Mouse (Mus musculus) gastrocnemius, adult 2 months (tissue): ENCODE data around the gene Abraxas2. TPM values are rescaled to one million over a fixed set of nuclear protein-coding genes. Genes with fewer than 3 reads are reported as not detected.
A peak's percentile ranks its signal among the peaks of the same experiment; 100 is the strongest.

Experiments
- DNase-seq: peaks from one replicate; pipeline ENCODE4 v3.0.0; 2022
- H3K27ac ChIP-seq: fragments of 200-600 bp; 2 replicates; pipeline ENCODE4 v1.8.1; 2022; ENCODE audit warnings: mild to moderate bottlenecking
- H3K4me3 ChIP-seq: fragments of 200-600 bp; 2 replicates; pipeline ENCODE4 v1.8.1; 2022; ENCODE audit warnings: mild to moderate bottlenecking, moderate library complexity
- CTCF ChIP-seq: fragments of 200-600 bp; IDR thresholded peaks from 2 replicates; pipeline ENCODE4 v1.8.1; 2022; ENCODE audit warnings: antibody characterized with exemption, mild to moderate bottlenecking, moderate library complexity
- intact Hi-C: fragments of 180-260 bp; cut with DNase I; formaldehyde crosslinking; loops from one replicate; pipeline ENCODE4 v1.15.1; 2025
- total RNA-seq, 2 experiments: library from RNA; stranded (reverse); gene quantifications; 2 replicates each; pipeline ENCODE4 v1.2.3; 2021

Abraxas2 gene
- total RNA-seq, 2 experiments from 2014 or later = 24.0 to 24.1 TPM

DNA sequence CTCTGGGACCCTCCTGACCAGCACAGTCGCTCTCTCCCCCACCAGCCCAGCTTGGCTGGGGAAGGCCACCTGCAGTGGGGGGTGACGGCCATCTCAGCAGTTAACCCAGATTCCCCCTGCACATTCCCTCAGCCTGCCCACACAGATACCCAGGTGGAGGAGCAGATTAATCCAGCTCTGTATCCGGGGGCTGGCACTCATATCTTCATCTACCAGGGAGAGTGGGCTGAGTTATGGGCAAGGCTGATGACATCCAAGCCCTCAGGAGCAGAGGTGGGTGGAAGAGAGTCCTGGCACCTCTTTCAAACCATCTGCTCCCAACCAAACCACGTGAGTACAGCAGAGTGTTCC is 33.3 kb downstream of the Abraxas2 start:
- TF ChIP-seq CTCF = no peak
- 0 out of 2 replicates have a peak overlapping the region, but pooled peaks have one; percentile 16 for H3K27ac ChIP-seq
- DNase-seq = no peak
- intact Hi-C loops = loop anchor here (5.0 kb wide), 2 partner anchors 35 to 75 kb away; no protein-coding TSS in a partner anchor
- no peak overlapping the region for H3K4me3 ChIP-seq

DNA sequence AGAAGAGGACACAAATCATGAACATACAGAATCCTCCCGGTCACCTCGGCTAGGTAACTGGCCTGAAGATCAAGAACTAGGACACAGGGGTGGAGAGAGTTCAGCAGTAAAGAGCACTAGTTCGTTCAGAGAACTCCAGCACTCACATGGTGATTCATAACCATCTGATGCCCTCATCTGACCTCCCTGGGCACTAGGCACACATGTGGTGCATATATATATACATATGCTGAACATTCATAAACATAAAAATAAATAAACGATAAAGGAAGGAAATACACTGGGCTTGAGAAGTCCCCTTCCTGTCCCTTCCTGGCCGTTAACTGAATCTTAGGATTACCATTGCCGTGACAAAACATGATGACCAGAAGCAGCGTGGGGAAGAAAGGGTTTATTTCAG is 33.8 kb downstream of the Abraxas2 start:
- intact Hi-C loops = loop anchor here (5.0 kb wide), 2 partner anchors 34 to 76 kb away; no protein-coding TSS in a partner anchor
- no peak overlapping the region for H3K4me3 ChIP-seq
- no peak for DNase-seq
- TF ChIP-seq CTCF = no peak
- H3K27ac ChIP-seq = no peak overlapping the region

DNA sequence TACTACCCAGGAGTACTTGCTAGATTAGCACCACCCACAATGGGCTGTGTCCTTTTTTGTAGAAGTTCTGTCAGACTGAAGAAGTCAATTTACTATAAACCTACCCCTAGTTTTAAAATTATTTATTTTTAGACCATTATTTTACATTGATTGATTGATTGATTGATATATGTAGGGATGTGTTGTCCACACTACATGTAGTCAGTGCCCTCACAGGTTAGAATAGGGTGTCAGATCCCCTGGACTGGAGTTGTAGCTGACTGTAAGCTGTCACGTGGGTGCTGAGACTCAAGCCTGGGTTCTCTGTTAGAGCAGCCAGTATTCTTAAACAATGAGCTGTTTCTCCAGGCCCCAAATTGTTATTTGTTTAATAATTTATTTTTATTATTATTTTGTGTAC is 34.3 kb downstream of the Abraxas2 start:
- intact Hi-C loops = loop anchor here (5.0 kb wide), 2 partner anchors 34 to 76 kb away; no protein-coding TSS in a partner anchor
- Histone ChIP-seq H3K27ac (no peak overlapping the region), H3K4me3 (no peak overlapping the region)
- DNase-seq = no peak
- no peak for TF ChIP-seq CTCF

DNA sequence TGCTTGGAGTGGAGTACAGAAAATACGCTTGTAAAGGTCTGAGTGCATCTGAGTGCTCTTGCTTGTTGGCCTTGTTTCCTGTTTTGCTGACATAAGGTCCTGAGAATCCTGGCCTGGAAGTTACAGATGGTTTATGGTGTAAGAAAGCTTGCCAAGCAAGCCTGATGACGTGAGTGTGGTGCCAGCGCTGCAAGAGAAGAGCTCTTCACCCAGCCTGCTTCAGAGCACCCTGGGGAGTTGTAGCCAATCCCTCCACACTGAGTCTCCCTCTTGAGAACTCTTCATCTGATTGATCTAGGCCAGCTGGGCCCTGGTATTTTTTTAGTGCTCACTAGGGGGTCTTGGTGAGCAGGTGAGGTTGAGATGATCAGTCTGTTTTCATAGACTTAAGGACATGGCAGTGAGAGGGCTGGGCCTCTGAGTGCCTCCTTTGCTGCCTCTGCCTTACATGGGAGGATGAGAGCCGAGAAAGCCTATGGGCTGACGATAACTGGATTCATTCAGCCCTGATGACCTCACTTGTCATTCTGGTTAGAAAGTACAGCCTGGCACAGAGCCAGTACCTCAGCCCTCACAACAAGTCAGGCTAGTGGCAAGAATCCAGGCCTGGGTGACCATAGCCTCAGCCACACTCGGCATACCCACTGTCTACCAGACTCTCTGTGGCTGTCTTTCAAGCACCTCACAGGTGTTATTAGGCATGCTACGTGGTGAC is 36.0 kb downstream of the Abraxas2 start:
- Histone ChIP-seq H3K27ac (peak overlapping the region; percentile 81), H3K4me3 (no peak overlapping the region)
- peak; percentile 66 for DNase-seq
- TF ChIP-seq CTCF = no peak
- intact Hi-C loops = loop anchor here (5.0 kb wide), 2 partner anchors 32 to 78 kb away; no protein-coding TSS in a partner anchor

DNA sequence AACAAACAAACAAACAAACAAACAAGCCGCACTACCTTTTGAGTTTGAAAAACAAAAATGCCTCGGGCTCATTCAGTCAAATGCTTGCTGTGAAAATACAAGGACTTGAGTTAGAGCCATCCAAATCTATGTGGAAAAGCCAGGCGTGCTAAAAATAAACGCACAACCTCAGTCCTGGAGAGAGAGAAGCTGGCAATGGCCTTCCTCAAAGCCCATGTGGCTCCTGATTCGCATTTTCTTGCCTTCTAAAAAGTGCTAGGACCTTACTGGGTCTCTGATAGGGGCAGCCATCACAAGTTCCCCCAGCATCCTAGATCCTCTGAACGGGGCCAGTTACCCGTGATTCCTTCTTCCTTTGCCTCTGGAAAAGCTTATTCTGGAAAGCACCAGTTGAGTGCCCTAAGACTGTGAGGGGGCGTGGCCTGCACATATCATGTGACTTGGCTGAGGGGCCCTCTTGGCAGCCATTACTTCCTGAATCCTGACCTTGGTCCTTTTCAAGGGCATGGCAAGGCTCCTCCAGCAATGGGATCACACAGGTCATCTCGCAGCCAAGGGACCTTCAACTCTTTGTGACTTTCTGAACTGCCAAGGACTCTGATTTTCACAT is 37.3 kb downstream of the Abraxas2 start:
- no peak for TF ChIP-seq CTCF
- peak overlapping the region; percentile 81 for H3K27ac ChIP-seq
- no peak overlapping the region for H3K4me3 ChIP-seq
- intact Hi-C loops = no loop called here
- peak; percentile 34 for DNase-seq

DNA sequence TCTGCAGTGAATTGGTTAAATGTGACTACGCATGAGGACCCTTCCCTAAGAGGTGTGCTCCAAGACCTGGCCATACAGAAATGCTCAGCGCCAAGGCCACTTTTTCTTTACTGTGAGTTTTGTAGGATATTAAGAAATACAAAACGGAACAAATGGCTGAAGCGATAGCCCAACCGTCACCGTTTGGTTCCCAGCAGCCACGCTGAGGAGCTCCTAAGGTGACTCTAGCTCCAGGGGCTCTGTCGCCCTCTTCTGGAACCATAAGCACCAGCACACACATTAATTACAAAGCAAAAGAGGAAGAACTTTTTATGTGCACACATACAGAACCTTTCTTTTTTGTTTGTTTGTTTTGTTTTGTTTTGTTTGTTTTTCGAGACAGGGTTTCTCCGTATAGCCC is 38.2 kb downstream of the Abraxas2 start:
- peak; percentile 28; the same call in 1 of the 2 replicates for TF ChIP-seq CTCF
- intact Hi-C loops = no loop called here
- no peak for DNase-seq
- Histone ChIP-seq H3K4me3 (no peak overlapping the region), H3K27ac (no peak overlapping the region)

DNA sequence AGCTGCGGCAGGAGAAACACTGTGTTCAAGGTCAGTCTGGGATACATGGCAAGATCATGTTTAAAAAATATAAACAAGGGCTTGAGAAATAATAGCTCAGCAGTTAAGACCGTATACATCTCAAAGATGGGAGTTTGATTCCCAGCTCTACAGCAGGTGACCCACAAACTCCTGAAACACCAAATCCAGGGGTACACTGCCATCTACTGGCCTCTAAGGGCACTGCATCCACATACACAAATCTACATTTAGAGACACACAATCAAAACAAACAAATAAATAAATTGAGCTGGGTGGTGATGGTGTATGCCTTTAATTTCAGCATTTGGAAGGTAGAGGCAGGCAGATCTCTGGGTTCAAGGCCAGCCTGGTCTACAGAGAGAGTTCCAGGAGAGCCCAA is 39.2 kb downstream of the Abraxas2 start:
- no peak overlapping the region for H3K4me3 ChIP-seq
- peak; percentile 24 for DNase-seq
- no peak overlapping the region for H3K27ac ChIP-seq
- peak; percentile 76 for TF ChIP-seq CTCF
- intact Hi-C loops = loop anchor here (1.0 kb wide), 1 partner anchor 242 kb away; no protein-coding TSS in a partner anchor

DNA sequence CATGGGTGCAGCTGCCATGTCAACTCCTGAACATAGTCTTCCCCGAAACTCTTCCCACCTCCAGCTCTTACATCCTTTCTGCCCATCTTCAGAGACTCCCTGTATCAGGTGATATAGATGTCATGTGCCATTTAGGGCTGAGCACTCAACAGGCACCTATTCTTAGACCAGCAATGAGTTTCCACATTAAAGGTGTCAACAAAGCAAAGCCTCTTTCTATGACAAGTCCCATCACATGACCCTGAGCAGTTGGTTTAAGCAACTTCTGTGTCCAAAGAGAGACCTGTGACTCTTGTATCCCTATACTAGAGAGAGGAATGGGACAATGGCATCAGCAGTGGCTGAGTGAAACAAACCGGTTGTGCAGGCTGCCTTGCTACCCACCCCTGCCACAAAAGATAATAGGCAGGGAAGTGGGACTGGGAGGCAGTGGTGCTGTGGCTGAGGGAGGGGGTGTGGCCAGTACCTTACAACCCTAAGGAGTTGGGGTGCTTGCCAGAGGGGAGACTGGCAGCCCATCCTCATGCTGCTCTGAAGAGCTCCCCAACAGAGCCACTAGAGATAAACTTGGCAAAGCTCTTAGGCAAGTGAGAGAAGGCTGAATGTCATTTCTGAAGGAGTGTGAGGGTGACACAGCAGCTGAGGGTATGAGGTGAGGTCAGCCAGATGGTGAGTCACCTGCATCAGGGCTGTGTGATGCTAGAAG is 42.0 kb downstream of the Abraxas2 start:
- H3K27ac ChIP-seq = no peak overlapping the region
- intact Hi-C loops = no loop called here
- TF ChIP-seq CTCF = no peak
- no peak overlapping the region for H3K4me3 ChIP-seq
- no peak for DNase-seq

DNA sequence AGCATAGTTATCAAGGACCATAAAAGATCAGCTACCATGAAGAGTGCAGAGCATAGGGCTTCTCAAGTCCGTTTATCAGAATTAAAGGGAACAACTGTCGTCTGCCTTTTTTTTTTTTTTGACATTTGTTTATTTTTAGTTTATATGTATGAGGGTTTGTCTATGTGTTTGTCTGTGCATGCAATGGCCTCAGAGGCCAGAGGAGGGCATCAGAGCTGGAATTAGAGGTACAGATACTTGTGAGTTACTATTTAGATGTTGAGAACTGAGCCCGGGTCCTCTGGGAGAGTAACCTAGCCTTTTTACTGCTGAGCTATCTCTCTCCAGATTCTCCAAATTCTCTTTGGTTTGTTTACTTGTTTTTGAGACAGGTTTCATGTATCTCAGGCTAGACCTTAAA is 44.8 kb downstream of the Abraxas2 start:
- no peak overlapping the region for H3K27ac ChIP-seq
- DNase-seq = no peak
- peak; percentile 20; the same call in 1 of the 2 replicates for TF ChIP-seq CTCF
- H3K4me3 ChIP-seq = no peak overlapping the region
- intact Hi-C loops = no loop called here

DNA sequence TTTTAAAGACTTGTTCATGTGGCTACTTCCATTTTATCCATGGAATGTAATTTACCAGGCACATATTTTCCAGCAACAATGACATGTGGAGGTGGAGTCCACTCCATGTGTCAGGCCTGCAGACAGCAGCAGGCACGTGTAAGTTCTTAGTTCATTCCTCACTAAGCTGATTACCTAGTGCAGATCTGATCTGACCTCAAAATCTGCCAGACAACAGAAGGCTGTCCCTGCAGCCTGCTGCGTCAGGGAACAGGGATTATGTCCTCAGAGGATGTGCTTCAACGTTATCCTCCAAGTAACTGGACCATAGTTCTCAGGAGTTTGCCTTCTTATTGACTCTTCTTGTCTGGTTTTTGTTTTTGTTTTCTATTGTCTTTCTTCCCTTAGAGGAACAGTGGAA is 62.9 kb downstream of the Abraxas2 start:
- H3K4me3 ChIP-seq = no peak overlapping the region
- TF ChIP-seq CTCF = no peak
- no peak for DNase-seq
- no peak overlapping the region for H3K27ac ChIP-seq
- intact Hi-C loops = loop anchor here (10.0 kb wide), 1 partner anchor 47 kb away; no protein-coding TSS in a partner anchor

DNA sequence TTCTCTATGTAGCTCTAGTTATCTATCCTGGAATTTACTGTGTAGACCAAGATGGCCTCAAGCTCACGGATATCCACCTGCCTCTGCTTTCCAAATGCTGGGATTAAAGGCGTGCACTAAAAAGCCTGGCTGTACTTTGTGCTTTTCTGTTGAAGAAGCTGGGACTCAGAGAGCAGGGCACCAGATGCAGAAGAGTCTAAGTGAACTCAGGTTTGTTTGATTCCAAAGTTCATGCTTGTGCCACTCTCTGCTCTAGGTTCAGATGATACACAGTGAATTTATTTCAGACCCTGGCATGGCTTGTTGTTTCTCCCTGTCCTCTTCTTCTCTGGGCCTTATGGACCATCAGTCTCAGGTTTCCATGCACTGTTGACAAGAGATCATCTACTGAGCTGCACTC is 66.2 kb downstream of the Abraxas2 start:
- Histone ChIP-seq H3K27ac (no peak overlapping the region), H3K4me3 (no peak overlapping the region)
- no peak for TF ChIP-seq CTCF
- no peak for DNase-seq
- intact Hi-C loops = loop anchor here (5.0 to 10.0 kb wide), 2 partner anchors 33 to 50 kb away; no protein-coding TSS in a partner anchor

DNA sequence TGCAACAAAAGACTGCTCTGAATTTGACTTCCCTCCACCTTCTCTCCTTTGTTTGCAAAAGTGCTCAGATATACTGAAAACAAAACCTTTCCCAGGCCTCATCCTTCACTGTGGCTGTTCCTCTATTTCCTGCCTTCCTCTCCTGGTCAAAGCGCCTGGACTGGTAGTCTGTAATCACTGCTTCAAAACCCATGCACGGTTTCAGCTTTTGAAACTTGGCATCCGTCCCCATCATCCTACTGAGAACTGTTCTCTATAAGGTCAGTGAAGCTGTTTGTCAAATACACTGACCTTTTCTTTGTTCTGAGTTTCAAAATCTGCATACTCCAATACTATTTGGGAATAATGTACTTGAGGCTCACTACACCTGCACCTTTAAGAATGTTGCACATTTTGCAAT is 68.2 kb downstream of the Abraxas2 start:
- Histone ChIP-seq H3K27ac (no peak overlapping the region), H3K4me3 (no peak overlapping the region)
- no peak for TF ChIP-seq CTCF
- intact Hi-C loops = loop anchor here (5.0 to 10.0 kb wide), 2 partner anchors 35 to 52 kb away; no protein-coding TSS in a partner anchor
- no peak for DNase-seq

DNA sequence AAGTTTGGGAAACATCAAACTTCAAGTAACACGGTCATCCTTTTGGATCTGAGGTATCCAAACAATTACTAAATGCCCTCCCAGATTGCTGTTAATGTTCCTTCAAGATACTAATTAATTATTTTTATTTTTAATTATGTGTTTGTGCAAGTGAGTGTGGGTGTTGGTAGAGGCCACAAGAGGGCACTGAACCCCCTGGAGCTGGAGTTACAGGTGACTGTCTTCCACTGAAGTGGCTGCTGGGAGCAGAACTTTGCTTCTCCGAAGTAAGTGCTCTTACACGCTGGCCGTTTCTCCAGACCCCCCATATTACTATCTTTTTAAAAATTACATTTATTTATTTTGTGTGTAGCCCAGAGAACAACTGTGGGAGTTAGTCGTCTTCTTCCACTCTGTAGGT is 71.0 kb downstream of the Abraxas2 start:
- TF ChIP-seq CTCF = peak; percentile 44
- H3K27ac ChIP-seq = peak overlapping the region; percentile 99
- intact Hi-C loops = loop anchor here (2.0 kb wide), 1 partner anchor 67 kb away; no protein-coding TSS in a partner anchor
- DNase-seq = peak; percentile 23
- H3K4me3 ChIP-seq = peak overlapping the region; percentile 95
